Mouse (Mus musculus): ENCODE measurements around the gene 4930451I11Rik. TPM values are rescaled to one million over a fixed set of nuclear protein-coding genes. Genes with fewer than 3 reads are reported as not detected.

Gene 4930451I11Rik
- polyA plus RNA-seq (2021; fragmentation: Nextera tagmentation), result not detected in 2 replicates
- long read RNA-seq, experiment 1, result 0 reads
- long read RNA-seq, experiment 2, result 0 reads

DNA sequence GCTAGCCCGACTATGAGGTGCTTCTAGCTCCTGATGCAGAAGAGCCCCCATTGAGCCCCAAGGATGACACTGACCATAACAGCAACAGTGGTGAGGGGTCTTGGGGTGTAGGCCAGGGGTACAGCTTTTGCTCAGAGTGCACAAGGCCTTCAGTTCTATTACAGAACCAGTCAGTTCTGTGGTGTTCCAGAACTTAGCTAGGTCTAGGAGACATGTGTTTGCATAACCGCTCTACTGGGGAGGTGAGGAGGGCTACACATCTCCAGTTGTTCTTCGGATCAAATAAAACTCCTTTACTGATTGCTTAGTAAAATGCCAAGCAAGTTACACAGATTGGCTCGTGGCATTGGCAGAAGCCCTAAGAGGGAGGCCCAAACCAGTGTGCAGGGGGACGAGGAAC, at the start of gene 4930451I11Rik:
Gene 4930451I11Rik, minus strand, starts transcription at position 101 of the 400 bp plus-strand sequence.

DNA sequence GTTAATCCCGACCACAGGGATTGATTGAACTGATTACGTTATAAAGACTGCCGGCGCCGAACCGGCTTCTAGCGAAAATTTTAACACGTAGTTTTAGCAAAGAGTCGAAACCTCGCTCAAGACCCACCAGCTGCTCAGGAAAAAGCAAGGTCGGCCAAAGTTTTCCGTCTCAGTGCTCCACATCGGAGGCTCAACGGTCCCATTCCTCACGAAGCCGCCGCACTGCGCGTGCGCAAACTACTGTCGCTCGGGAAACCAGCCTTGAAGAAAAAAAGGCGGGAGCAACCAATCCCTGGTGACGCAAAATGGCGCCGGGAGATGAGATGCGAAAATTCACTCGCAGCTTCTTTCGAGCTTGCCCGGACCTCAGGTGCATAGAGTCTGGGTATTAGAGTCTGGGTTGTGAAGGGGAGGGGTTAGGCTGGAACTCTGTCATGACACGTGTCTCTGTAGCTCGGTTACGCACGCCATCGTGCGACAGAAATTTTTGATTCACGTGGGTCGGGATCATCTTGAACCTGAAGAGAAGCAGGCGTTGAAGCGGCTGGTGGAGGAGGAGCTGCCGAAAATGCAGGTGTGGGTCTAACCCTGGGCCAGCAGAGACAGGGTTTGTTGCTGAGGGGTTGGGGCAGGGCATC, 30.8 kb upstream of the 4930451I11Rik start, which contains the start of gene Ino80e:
Gene Ino80e, minus strand, starts transcription at position 231 of the 638 bp plus-strand sequence.

DNA sequence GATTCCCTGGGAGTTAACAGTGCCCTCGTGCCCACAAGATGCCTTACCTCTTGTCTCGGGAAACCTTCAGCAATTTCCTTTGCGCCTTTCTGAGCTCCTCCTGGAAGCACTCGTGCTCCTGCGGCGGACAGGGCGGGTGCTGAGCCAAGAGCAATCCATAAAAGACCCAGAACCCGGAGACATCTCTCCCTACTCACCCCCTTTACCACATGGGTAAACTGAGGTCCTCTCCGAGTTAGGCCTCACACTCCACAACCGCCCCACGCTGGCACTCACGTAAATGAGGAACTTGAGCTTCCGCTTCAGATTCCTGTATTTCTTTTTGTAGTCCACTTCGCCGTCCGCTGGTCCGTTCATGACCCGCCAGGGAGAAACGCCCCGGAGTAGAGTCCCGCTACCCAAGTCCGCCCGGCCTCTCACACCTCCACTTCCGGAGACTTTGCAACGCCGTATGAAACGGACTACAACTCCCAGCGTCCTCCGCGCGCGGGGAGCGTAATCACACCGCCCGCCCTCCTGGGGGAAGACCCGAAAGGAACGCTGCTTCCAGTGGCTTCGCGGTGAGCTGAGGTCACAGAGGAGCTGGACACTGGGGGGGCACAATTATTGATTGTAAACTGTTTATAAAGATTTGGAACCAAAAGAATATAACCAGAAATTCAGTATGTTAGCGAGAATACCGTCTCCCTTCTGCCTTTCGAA, 30.1 kb upstream of the 4930451I11Rik start, which contains the start of gene Hirip3:
Gene Hirip3, plus strand, starts transcription at position 544 of the 702 bp plus-strand sequence.

DNA sequence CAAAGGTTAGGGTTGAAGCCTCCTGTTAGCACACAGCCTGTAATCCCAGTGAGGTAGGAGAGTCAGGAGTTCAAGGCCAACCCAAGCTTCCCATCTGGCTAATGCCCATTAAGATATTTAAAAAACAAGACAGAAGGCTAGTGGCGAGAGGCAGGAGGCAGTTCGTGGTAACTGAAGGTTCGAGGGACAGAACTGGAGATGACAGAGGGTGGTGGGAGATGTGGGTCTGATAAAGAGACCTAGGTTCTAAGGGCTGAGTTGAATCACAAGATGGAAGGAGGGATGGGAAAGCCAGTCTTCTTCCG, 15.6 kb upstream of the 4930451I11Rik start, which contains the start of gene Doc2a:
Gene Doc2a, plus strand, starts transcription at position 301 of the 305 bp plus-strand sequence.

DNA sequence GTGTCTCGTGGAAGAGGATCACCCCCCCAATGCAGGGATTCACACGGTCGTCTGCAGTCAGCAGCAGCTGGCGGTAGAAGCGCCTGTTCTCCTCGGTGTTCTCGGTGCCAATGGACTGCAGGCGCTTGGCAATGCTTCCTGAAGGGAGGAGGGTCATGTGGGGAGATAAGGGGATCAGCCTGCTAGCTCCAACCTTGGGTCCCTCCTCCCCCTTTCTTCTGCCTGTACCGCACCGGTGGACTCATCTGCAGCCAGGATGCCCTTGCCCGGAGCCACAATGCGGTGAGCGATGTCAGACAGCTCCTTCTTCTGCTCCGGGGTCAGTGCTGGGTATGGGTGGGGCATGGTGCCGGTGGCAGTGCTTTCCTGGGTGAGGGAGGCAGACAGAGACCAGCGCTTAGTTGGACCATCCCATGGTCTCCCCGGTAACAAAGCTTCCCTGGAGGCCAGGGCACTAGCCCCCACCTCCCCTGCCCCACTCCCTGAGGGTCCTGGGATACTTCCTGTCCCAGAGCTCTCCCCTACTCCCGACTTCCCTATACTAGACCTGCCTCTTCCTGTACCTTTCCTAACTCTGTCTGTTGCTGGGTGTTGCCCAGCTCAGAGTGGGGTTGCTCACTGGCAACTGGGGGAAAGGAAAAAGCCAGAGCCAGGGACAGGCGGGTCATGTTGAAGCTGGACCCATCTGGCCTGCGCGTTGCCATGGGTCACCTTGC, 33.9 kb downstream of the 4930451I11Rik start, which contains the start of gene Fam57b:
Gene Fam57b, plus strand, starts transcription at position 258 of the 716 bp plus-strand sequence.

DNA sequence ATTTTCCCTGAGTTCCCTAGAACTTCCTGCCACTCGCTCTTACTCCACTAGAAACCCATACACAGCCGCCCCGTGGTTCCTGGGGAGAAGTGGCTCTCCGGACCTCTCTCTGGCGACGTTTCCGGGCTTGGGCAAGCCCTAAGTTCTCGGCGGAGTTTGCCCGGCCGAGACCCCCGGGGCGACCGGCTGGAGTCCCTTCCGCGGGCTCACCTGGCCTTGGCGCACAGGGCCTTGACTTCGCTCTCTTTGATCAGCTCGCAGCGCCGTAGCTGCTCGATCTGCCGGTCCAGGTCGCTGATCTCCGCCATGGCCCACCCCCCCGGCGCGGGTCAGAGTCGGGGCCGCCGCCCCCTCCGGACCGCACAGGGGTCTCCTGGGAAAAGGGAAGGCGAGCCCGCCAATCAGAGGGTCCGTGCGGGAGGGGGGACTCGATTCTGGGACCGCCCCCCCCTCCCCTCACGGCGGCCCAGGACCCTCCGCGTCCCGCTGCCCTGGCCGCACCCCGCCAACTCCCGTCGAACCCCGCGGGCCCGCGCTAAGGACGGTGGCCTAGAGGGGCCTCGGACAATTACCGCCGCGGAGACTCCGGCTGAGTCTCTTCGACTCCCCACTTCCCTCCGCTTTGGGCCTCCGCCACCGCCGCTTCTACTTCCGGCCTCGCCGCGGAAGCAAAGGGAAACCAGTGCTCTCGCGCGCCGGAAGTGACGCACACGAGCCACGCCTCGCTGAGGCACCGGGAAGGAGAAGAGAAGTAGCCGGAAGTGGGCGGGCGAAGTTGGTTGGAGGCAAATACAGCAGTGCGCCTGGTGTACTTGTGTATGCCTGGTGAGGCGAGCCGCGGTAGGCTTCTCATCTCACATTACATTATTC, 39.4 kb downstream of the 4930451I11Rik start, which contains the start of gene Ppp4c:
Gene Ppp4c, minus strand, starts transcription at position 646 of the 870 bp plus-strand sequence.

DNA sequence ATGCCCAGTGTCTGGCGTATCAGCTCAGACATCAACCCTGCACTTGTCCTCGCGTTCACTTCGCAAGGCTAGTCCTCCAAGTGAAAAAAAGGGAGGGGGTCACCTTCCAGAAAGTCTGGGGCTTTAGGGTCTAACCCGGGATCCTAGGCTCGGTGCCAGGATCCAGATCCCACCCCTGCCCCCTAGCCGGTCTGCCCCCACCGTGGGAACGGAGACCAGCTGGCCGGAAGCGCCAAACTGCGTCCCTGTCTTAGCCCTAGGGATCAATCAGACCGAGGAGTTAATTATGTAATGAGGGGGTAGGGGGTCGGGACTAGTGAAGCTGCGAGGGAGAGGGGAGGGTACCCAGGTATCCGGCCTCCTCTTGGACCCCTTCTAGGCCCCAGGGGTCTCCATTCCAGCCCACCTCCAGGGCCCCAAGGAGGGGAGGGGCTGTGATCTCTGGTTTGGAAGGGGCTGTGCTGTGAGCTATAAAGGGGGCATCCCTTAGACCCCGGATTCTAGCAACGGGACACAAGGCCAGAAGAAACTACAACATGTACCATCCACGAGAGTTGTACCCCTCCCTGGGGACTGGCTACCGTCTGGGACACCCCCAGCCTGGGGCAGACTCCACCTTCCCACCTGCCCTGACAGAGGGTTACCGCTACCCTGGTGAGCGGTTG, 50.3 kb downstream of the 4930451I11Rik start, which contains the start of gene Tbx6:
Gene Tbx6, plus strand, starts transcription at position 513 of the 665 bp plus-strand sequence.

Other genes with a start within 250 kb of the 4930451I11Rik start
- gene Apobr, start 246.7 kb downstream of the 4930451I11Rik start, polyA plus RNA-seq (2021; fragmentation: Nextera tagmentation), result 0.18 and 0.43 TPM in 2 replicates
- gene Cln3, start 245.8 kb downstream of the 4930451I11Rik start, polyA plus RNA-seq (2021; fragmentation: Nextera tagmentation), result 14.4 and 15.6 TPM in 2 replicates
- gene Il27, start 236.7 kb downstream of the 4930451I11Rik start, polyA plus RNA-seq (2021; fragmentation: Nextera tagmentation), result not detected in 2 replicates
- 23.0 and 25.6 TPM in 2 replicates for gene Nupr1, start 200.8 kb downstream of the 4930451I11Rik start, polyA plus RNA-seq (2021; fragmentation: Nextera tagmentation)
- gene Sgf29, start 182.3 kb downstream of the 4930451I11Rik start, polyA plus RNA-seq (2021; fragmentation: Nextera tagmentation), result 29.6 and 29.9 TPM in 2 replicates
- 11.5 and 17.2 TPM in 2 replicates for gene Sult1a1, start 155.2 kb downstream of the 4930451I11Rik start, polyA plus RNA-seq (2021; fragmentation: Nextera tagmentation)
- 280 and 281 TPM in 2 replicates for gene Bola2, start 136.2 kb downstream of the 4930451I11Rik start, polyA plus RNA-seq (2021; fragmentation: Nextera tagmentation)
- gene Slx1b, start 135.9 kb downstream of the 4930451I11Rik start, polyA plus RNA-seq (2021; fragmentation: Nextera tagmentation), result 6.3 and 7.9 TPM in 2 replicates
- 113 and 139 TPM in 2 replicates for gene Coro1a, start 123.9 kb downstream of the 4930451I11Rik start, polyA plus RNA-seq (2021; fragmentation: Nextera tagmentation)
- 44.9 and 49.7 TPM in 2 replicates for gene Mapk3, start 72.0 kb downstream of the 4930451I11Rik start, polyA plus RNA-seq (2021; fragmentation: Nextera tagmentation)
- 0.65 TPM in 1 of 2 replicates, not detected in the other for gene Gdpd3, start 65.3 kb downstream of the 4930451I11Rik start, polyA plus RNA-seq (2021; fragmentation: Nextera tagmentation)
- gene Ypel3, start 54.7 kb downstream of the 4930451I11Rik start, polyA plus RNA-seq (2021; fragmentation: Nextera tagmentation), result 240 and 274 TPM in 2 replicates
- gene Tbx6, start 50.2 kb downstream of the 4930451I11Rik start, polyA plus RNA-seq (2021; fragmentation: Nextera tagmentation), result not detected in 2 replicates
- 52.4 and 61.8 TPM in 2 replicates for gene Ppp4c, start 39.1 kb downstream of the 4930451I11Rik start, polyA plus RNA-seq (2021; fragmentation: Nextera tagmentation)
- 4.4 and 5.3 TPM in 2 replicates for gene Fam57b, start 34.0 kb downstream of the 4930451I11Rik start, polyA plus RNA-seq (2021; fragmentation: Nextera tagmentation)
- 6.7 and 7.2 TPM in 2 replicates for gene Doc2a, start 15.8 kb upstream of the 4930451I11Rik start, polyA plus RNA-seq (2021; fragmentation: Nextera tagmentation)
- 2.4 and 3.8 TPM in 2 replicates for gene Hirip3, start 30.3 kb upstream of the 4930451I11Rik start, polyA plus RNA-seq (2021; fragmentation: Nextera tagmentation)
- gene Ino80e, start 30.7 kb upstream of the 4930451I11Rik start, polyA plus RNA-seq (2021; fragmentation: Nextera tagmentation), result 46.0 and 48.1 TPM in 2 replicates
- 8.2 and 10.1 TPM in 2 replicates for gene Taok2, start 53.1 kb upstream of the 4930451I11Rik start, polyA plus RNA-seq (2021; fragmentation: Nextera tagmentation)
- gene Tmem219, start 91.3 kb upstream of the 4930451I11Rik start, polyA plus RNA-seq (2021; fragmentation: Nextera tagmentation), result 28.6 and 32.5 TPM in 2 replicates
- 262 and 282 TPM in 2 replicates for gene Kctd13, start 97.2 kb upstream of the 4930451I11Rik start, polyA plus RNA-seq (2021; fragmentation: Nextera tagmentation)
- gene Asphd1, start 117.9 kb upstream of the 4930451I11Rik start, polyA plus RNA-seq (2021; fragmentation: Nextera tagmentation), result 10.4 and 12.0 TPM in 2 replicates
- gene Sez6l2, start 118.9 kb upstream of the 4930451I11Rik start, polyA plus RNA-seq (2021; fragmentation: Nextera tagmentation), result 70.3 and 76.4 TPM in 2 replicates
- gene Cdipt, start 144.3 kb upstream of the 4930451I11Rik start, polyA plus RNA-seq (2021; fragmentation: Nextera tagmentation), result 205 and 220 TPM in 2 replicates
- gene Cdiptos, start 144.5 kb upstream of the 4930451I11Rik start, polyA plus RNA-seq (2021; fragmentation: Nextera tagmentation), result 0.46 and 0.93 TPM in 2 replicates
- 4.2 and 5.5 TPM in 2 replicates for gene Mvp, start 183.0 kb upstream of the 4930451I11Rik start, polyA plus RNA-seq (2021; fragmentation: Nextera tagmentation)
- 0.55 TPM in 1 of 2 replicates, not detected in the other for gene Pagr1b, start 184.8 kb upstream of the 4930451I11Rik start, polyA plus RNA-seq (2021; fragmentation: Nextera tagmentation)
- gene Pagr1a, start 185.7 kb upstream of the 4930451I11Rik start, polyA plus RNA-seq (2021; fragmentation: Nextera tagmentation), result 28.6 and 49.8 TPM in 2 replicates
- 8.1 and 19.3 TPM in 2 replicates for gene Gm42742, start 189.5 kb upstream of the 4930451I11Rik start, polyA plus RNA-seq (2021; fragmentation: Nextera tagmentation)
- gene Prrt2, start 189.6 kb upstream of the 4930451I11Rik start, polyA plus RNA-seq (2021; fragmentation: Nextera tagmentation), result 96.1 and 120 TPM in 2 replicates
- gene Maz, start 195.4 kb upstream of the 4930451I11Rik start, polyA plus RNA-seq (2021; fragmentation: Nextera tagmentation), result 5.6 and 7.1 TPM in 2 replicates
- gene Kif22, start 210.8 kb upstream of the 4930451I11Rik start, polyA plus RNA-seq (2021; fragmentation: Nextera tagmentation), result 15.6 and 17.6 TPM in 2 replicates

Data from layer of hippocampus, adult 6 months (tissue).